Mouse (Mus musculus): ENCODE measurements at regions not wholly inside any gene's neighbourhood (a gene's known extent, or its start where the extent isn't known, plus 50 kb on each side); places are given as distances from the start of the nearest gene placed in this dataset.

GRCm38 (mm10) chr2:79134281-79134680, 120.9 kb upstream of the Itga4 start:
- no peak for DNase-seq (ENCODE audit: low spot score in 2 of 2)

- DNase-seq (ENCODE audit: low spot score in 2 of 2) = no peak
Observed at GRCm38 (mm10) chr2:79135986-79136385, 119.2 kb upstream of the Itga4 start.

- DNase-seq (ENCODE audit: low spot score in 2 of 2) = no peak
Observed at GRCm38 (mm10) chr2:79136619-79137458, 118.4 kb upstream of the Itga4 start.

GRCm38 (mm10) chr2:79137694-79138171, 117.5 kb upstream of the Itga4 start:
- no peak for DNase-seq (ENCODE audit: low spot score in 2 of 2)

GRCm38 (mm10) chr2:79138368-79139109, 116.7 kb upstream of the Itga4 start:
- no peak for DNase-seq (ENCODE audit: low spot score in 2 of 2)

- DNase-seq (ENCODE audit: low spot score in 2 of 2) = no peak
Observed at GRCm38 (mm10) chr2:79141961-79142360, 113.3 kb upstream of the Itga4 start.

GRCm38 (mm10) chr2:79143196-79143595, 112.0 kb upstream of the Itga4 start:
- no peak for DNase-seq (ENCODE audit: low spot score in 2 of 2)

GRCm38 (mm10) chr2:79145897-79146296, 109.3 kb upstream of the Itga4 start:
- no peak for DNase-seq (ENCODE audit: low spot score in 2 of 2)

GRCm38 (mm10) chr2:79146563-79146962, 108.7 kb upstream of the Itga4 start:
- no peak for DNase-seq (ENCODE audit: low spot score in 2 of 2)

- DNase-seq (ENCODE audit: low spot score in 2 of 2) = no peak
Observed at GRCm38 (mm10) chr2:79149012-79149698, 106.1 kb upstream of the Itga4 start.

- no peak for DNase-seq (ENCODE audit: low spot score in 2 of 2)
Observed at GRCm38 (mm10) chr2:79151610-79152009, 103.6 kb upstream of the Itga4 start.

- no peak for DNase-seq (ENCODE audit: low spot score in 2 of 2)
Observed at GRCm38 (mm10) chr2:79152031-79152694, 103.1 kb upstream of the Itga4 start.

- DNase-seq (ENCODE audit: low spot score in 2 of 2) = no peak
Observed at GRCm38 (mm10) chr2:79152695-79153057, 102.5 kb upstream of the Itga4 start.

- DNase-seq (ENCODE audit: low spot score in 2 of 2) = no peak
Observed at GRCm38 (mm10) chr2:79153070-79153469, 102.2 kb upstream of the Itga4 start.

- no peak for DNase-seq (ENCODE audit: low spot score in 2 of 2)
Observed at GRCm38 (mm10) chr2:79158450-79159055, 96.7 kb upstream of the Itga4 start.

GRCm38 (mm10) chr2:79159336-79159735, 95.9 kb upstream of the Itga4 start:
- DNase-seq (ENCODE audit: low spot score in 2 of 2) = no peak

- no peak for DNase-seq (ENCODE audit: low spot score in 2 of 2)
Observed at GRCm38 (mm10) chr2:79172967-79173919, 82.0 kb upstream of the Itga4 start.

GRCm38 (mm10) chr2:79174282-79174681, 80.9 kb upstream of the Itga4 start:
- no peak for DNase-seq (ENCODE audit: low spot score in 2 of 2)

- DNase-seq (ENCODE audit: low spot score in 2 of 2) = no peak
Observed at GRCm38 (mm10) chr2:79180782-79181181, 74.4 kb upstream of the Itga4 start.

GRCm38 (mm10) chr2:79183034-79183630, 72.1 kb upstream of the Itga4 start:
- DNase-seq (ENCODE audit: low spot score in 2 of 2) = no peak

Measured in spleen, postnatal 4 days (tissue).